Mouse (Mus musculus): ENCODE results near the gene Shb. TPM values are rescaled to one million over a fixed set of nuclear protein-coding genes. Genes with fewer than 3 reads are reported as not detected.

Shb gene
- total and polyA plus RNA-seq, 3 experiments: 7.7 to 15.5 (median 8.6) TPM

DNA sequence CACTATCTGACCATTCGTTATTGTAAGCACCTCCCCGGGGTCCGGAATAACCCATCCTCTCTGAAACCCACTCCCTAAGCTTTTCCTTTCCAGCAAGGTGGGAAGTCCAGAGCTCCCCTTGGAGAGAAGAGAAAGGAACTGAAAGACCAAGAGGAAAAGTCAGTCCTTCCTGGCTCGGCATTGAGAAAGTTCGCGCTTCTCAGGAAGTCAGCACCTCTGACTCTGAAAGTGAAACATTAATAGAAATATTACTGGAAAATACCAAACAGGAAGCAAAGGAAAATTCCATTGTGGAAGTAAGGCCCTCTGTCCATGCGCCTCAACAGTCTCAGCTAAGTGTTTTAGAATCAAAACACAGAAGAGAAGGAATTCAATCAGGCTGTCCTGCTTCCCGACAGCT, 11.9 kb downstream of the Shb start:
- TF ChIP-seq BHLHE40 (IDR thresholded peaks at IDR 0.05; ENCODE audit: low read depth, low read length): no peak
- no peak for TF ChIP-seq HCFC1 (IDR thresholded peaks at IDR 0.05; ENCODE audit: low read depth, low read length)
- TF ChIP-seq CTCF (conservative IDR thresholded peaks at IDR 0.05 in 1 of 2, IDR thresholded peaks at IDR 0.05 in 1 of 2; ENCODE audit: low read depth in 2 of 2, low read length in 2 of 2): no peak
- no peak for TF ChIP-seq ZMIZ1 (IDR thresholded peaks at IDR 0.05; ENCODE audit: low read depth, low read length)
- no peak for TF ChIP-seq JUN (IDR thresholded peaks at IDR 0.05; ENCODE audit: insufficient read depth, low read depth, low read length)
- no peak for TF ChIP-seq RAD21 (IDR thresholded peaks at IDR 0.05; ENCODE audit: low read depth, low read length)
- TF ChIP-seq CHD2 (IDR thresholded peaks at IDR 0.05; ENCODE audit: low read length): no peak
- no peak for TF ChIP-seq KAT2A (IDR thresholded peaks at IDR 0.05; ENCODE audit: insufficient replicate concordance, low read length)
- TF ChIP-seq NRF1 (IDR thresholded peaks at IDR 0.05; ENCODE audit: low read depth, low read length): no peak
- no peak for TF ChIP-seq ELF1 (IDR thresholded peaks at IDR 0.05; ENCODE audit: low read depth, low read length)
- TF ChIP-seq RCOR1 (conservative IDR thresholded peaks at IDR 0.05; ENCODE audit: low read depth, low read length): no peak
- TF ChIP-seq CHD1 (IDR thresholded peaks at IDR 0.05; ENCODE audit: low read depth, low read length): no peak
- no peak for TF ChIP-seq ZC3H11A (IDR thresholded peaks at IDR 0.05; ENCODE audit: low read depth, low read length)
- no peak for TF ChIP-seq MAFK (IDR thresholded peaks at IDR 0.05; ENCODE audit: insufficient replicate concordance, low read length)
- no peak for TF ChIP-seq MYC (IDR thresholded peaks at IDR 0.05; ENCODE audit: low read depth, low read length)
- TF ChIP-seq E2F4 (IDR thresholded peaks at IDR 0.05; ENCODE audit: insufficient replicate concordance, low read depth, low read length): no peak
- TF ChIP-seq POLR2AphosphoS2 (IDR thresholded peaks at IDR 0.05; ENCODE audit: low read depth, low read length): no peak
- Histone ChIP-seq H3K36me3 (replicated peaks in 1 of 2; ENCODE audit: control insufficient read depth in 1 of 2, insufficient read depth in 1 of 2, low read length in 1 of 2) (peaks cover 0 to 89% of the 10 kb centered on the region in 2 experiments), H3K4me3 (replicated peaks in 1 of 3; ENCODE audit: low read depth in 2 of 3, low read length in 2 of 3, poor library complexity in 1 of 3) (no peak overlapping the region), H3K4me1 (ENCODE audit: control insufficient read depth in 1 of 2, insufficient read depth in 2 of 2) (peaks cover 0 to 42% of the 10 kb centered on the region in 2 experiments; a peak in 2 of 4 replicates), H3K9ac (ENCODE audit: insufficient read depth, low read depth) (no peak overlapping the region), H3K79me2 (replicated peaks; ENCODE audit: control insufficient read depth, extremely low read depth, insufficient read depth, poor library complexity, severe bottlenecking) (no peaks in the 10 kb centered on the region), H3K27me3 (replicated peaks) (no peaks in the 10 kb centered on the region), H3K27ac (ENCODE audit: insufficient read depth, low read depth) (no peak overlapping the region), H3K4me2 (ENCODE audit: insufficient read depth, low read depth, poor library complexity, severe bottlenecking) (no peak overlapping the region), H3K9me3 (replicated peaks; ENCODE audit: low read length) (no peaks in the 10 kb centered on the region)
- DNase-seq (ENCODE audit: extremely low read depth): no peak
- in situ Hi-C loops (cut with MboI; ENCODE audit: low pct_ligation_motif_present, low pct_unique_long_range_greater_than_20kb, low sequenced_read_pairs) (no loop called here), dilution Hi-C loops (cut with MboI; ENCODE audit: extremely low pct_ligation_motif_present, extremely low pct_unique_long_range_greater_than_20kb, low sequenced_read_pairs) (no loop called here)

DNA sequence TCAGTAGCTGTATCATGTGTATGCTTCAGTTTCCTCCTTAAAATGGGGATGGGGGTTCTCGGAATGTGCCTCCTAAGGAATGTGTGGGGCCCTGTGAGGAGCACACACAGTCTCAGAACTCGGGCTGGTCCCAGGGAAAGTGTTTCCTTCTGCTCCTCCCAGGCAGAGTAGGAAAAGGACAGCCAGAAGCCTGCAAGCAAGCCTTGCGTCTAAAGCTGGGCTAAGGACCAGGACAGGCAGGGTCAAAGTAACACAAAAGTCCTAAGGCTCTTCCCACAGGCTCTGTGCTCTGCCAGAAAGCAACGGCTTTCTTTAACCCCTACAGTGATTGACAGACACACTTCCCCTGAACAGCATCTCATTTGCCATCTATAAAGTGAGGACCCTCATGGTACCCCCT, 14.9 kb downstream of the Shb start:
- in situ Hi-C loops (cut with MboI; ENCODE audit: low pct_ligation_motif_present, low pct_unique_long_range_greater_than_20kb, low sequenced_read_pairs) (no loop called here), dilution Hi-C loops (cut with MboI; ENCODE audit: extremely low pct_ligation_motif_present, extremely low pct_unique_long_range_greater_than_20kb, low sequenced_read_pairs) (no loop called here)
- TF ChIP-seq RCOR1 (conservative IDR thresholded peaks at IDR 0.05; ENCODE audit: low read depth, low read length): no peak
- TF ChIP-seq GABPA (IDR thresholded peaks at IDR 0.05; ENCODE audit: insufficient replicate concordance, low read depth, low read length): no peak
- no peak for TF ChIP-seq ZMIZ1 (IDR thresholded peaks at IDR 0.05; ENCODE audit: low read depth, low read length)
- TF ChIP-seq CTCF (conservative IDR thresholded peaks at IDR 0.05 in 1 of 2, IDR thresholded peaks at IDR 0.05 in 1 of 2; ENCODE audit: low read depth in 2 of 2, low read length in 2 of 2): no peak
- no peak for TF ChIP-seq PAX5 (IDR thresholded peaks at IDR 0.05; ENCODE audit: low read length)
- TF ChIP-seq MAX (IDR thresholded peaks at IDR 0.05; ENCODE audit: low read length): no peak
- TF ChIP-seq TBP (conservative IDR thresholded peaks at IDR 0.05; ENCODE audit: low read depth, low read length): no peak
- TF ChIP-seq RAD21 (IDR thresholded peaks at IDR 0.05; ENCODE audit: low read depth, low read length): no peak
- TF ChIP-seq CHD1 (IDR thresholded peaks at IDR 0.05; ENCODE audit: low read depth, low read length): no peak
- TF ChIP-seq MYC (IDR thresholded peaks at IDR 0.05; ENCODE audit: low read depth, low read length): no peak
- no peak for TF ChIP-seq MXI1 (IDR thresholded peaks at IDR 0.05; ENCODE audit: low read depth, low read length)
- peaks cover 17 to 65% of the 10 kb centered on the region in 2 experiments for H3K4me1 ChIP-seq (ENCODE audit: control insufficient read depth in 1 of 2, insufficient read depth in 2 of 2)
- DNase-seq (ENCODE audit: extremely low read depth): no peak
- no peaks in the 10 kb centered on the region for H3K9me3 ChIP-seq (replicated peaks; ENCODE audit: low read length)
- no peak overlapping the region for H3K27ac ChIP-seq (ENCODE audit: insufficient read depth, low read depth)
- no peaks in the 10 kb centered on the region for H3K27me3 ChIP-seq (replicated peaks)
- no peak overlapping the region for H3K4me2 ChIP-seq (ENCODE audit: insufficient read depth, low read depth, poor library complexity, severe bottlenecking)
- H3K36me3 ChIP-seq (replicated peaks in 1 of 2; ENCODE audit: control insufficient read depth in 1 of 2, insufficient read depth in 1 of 2, low read length in 1 of 2): peaks cover 0 to 70% of the 10 kb centered on the region in 2 experiments
- H3K79me2 ChIP-seq (replicated peaks; ENCODE audit: control insufficient read depth, extremely low read depth, insufficient read depth, poor library complexity, severe bottlenecking): no peaks in the 10 kb centered on the region
- H3K9ac ChIP-seq (ENCODE audit: insufficient read depth, low read depth): no peak overlapping the region
- no peak overlapping the region for H3K4me3 ChIP-seq (replicated peaks in 1 of 3; ENCODE audit: low read depth in 2 of 3, low read length in 2 of 3, poor library complexity in 1 of 3)

All from CH12.LX (cell line).